14 mouse cellular contexts compared by ENCODE assay signal in the genomic region with DNA sequence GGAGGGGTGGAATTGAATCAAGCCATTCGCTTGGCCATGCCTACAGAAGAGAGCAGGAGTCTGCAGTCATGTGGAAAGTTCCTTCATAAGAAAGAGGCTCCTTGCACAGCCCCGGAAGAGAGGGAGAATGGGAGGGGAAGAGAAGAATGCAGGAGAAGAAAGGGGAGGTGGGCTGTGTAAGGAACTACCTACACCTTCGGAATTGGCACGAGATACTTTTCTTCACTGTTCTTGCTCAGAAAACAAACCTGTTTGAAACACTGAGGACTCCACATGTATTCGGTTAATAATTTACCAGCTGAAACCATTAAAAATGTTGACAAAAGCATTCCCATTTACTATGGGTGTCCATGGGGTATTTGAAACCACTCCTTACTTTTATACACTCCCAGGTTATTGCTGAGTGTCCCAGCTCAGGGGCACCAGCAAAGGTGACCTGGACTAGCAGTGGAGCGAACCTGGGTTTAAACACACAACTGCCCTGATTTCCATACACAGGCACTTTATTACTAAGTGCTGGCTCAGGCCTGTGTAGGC.
DNase-seq lines count a peak whose midpoint lies in the region; ATAC-seq and TF ChIP-seq lines count a peak whose summit lies in the region.
"Had no signal": no experiment of that assay in that cellular context is flagged by ENCODE, and none has a peak within 500 bp of the region (broad histone marks: within the 10 kb centered on the region; RNA-seq: fewer than 3 reads in every experiment).

No protein-coding gene starts in this region.

- H3K9me3 ChIP-seq in intestine, embryonic 14.5 days (ENCODE audit: control insufficient read depth, low read length): no peaks in the 10 kb centered on the region
- no peaks in the 10 kb centered on the region for H3K9me3 ChIP-seq in kidney, embryonic 14.5 days (ENCODE audit: control insufficient read depth, low read length)
- H3K9me3 ChIP-seq in liver, embryonic 16.5 days (replicated peaks; ENCODE audit: control insufficient read depth, low read length): no peaks in the 10 kb centered on the region
- H3K9me3 ChIP-seq: forebrain, embryonic 13.5 days; hindbrain, embryonic 10.5 days; limb, embryonic 10.5 days had no signal

- peak overlapping the region; percentile 44; the same call in 1 of the 2 replicates for H3K27ac ChIP-seq in intestine, embryonic 14.5 days (ENCODE audit: low read depth)
- peak overlapping the region; percentile 42; the same call in 1 of the 2 replicates for H3K27ac ChIP-seq in kidney, embryonic 14.5 days (ENCODE audit: low read depth, low read length)
- no peak overlapping the region for H3K27ac ChIP-seq in liver, embryonic 16.5 days (ENCODE audit: low read length)
- H3K27ac ChIP-seq: forebrain, embryonic 13.5 days; hindbrain, embryonic 10.5 days; limb, embryonic 10.5 days had no signal

- in situ Hi-C loops in Patski (cut with MboI; ENCODE audit: low pct_unique_long_range_greater_than_20kb): no loop called here

- CTCF ChIA-PET in Patski (lab: Charles Lee): no interaction called here

- H3K4me3 ChIP-seq in intestine, embryonic 14.5 days (ENCODE audit: low read depth, low read length): no peak overlapping the region
- H3K4me3 ChIP-seq in kidney, embryonic 14.5 days (ENCODE audit: low read length): no peak overlapping the region
- no peak overlapping the region for H3K4me3 ChIP-seq in liver, embryonic 16.5 days (ENCODE audit: low read depth, low read length)
- H3K4me3 ChIP-seq: forebrain, embryonic 13.5 days; hindbrain, embryonic 10.5 days; limb, embryonic 10.5 days had no signal

- TF ChIP-seq CTCF in Patski (IDR thresholded peaks at IDR 0.05): no peak

- ATAC-seq in Patski: peak; percentile 22
- peak; percentile 83 for ATAC-seq in intestine, embryonic 14.5 days (replicated peaks; ENCODE audit: low FRiP score, low TSS enrichment, low read depth)
- ATAC-seq in kidney, embryonic 14.5 days (ENCODE audit: low FRiP score, low TSS enrichment): peak; percentile 83
- 0 out of 2 replicates have a peak, but pooled peaks have one; percentile 35 for ATAC-seq in liver, embryonic 16.5 days (ENCODE audit: low read depth)
- ATAC-seq in megakaryocyte progenitor cell, adult 5-6 weeks (replicated peaks; ENCODE audit: poor library complexity): no peak
- no peak for ATAC-seq in erythroid progenitor cell, adult 5-6 weeks (replicated peaks; ENCODE audit: low FRiP score, poor library complexity, severe bottlenecking)
- ATAC-seq: forebrain, embryonic 13.5 days had no signal

- peak; percentile 35 for DNase-seq in Patski (ENCODE audit: low read depth, low spot score)
- peak; percentile 58 for DNase-seq in intestine, embryonic 14.5 days (ENCODE audit: low spot score)
- DNase-seq in c-Kit-positive CD71-positive TER-119-positive erythroid progenitor cells, embryonic 14.5 days (ENCODE audit: low spot score): no peak
- DNase-seq: adrenal gland, postnatal 14 days; cerebellum, adult 9-10 months; layer of hippocampus, postnatal 36 days had no signal

- H3K4me2 ChIP-seq in intestine, embryonic 14.5 days (ENCODE audit: low read length): no peak overlapping the region
- no peak overlapping the region for H3K4me2 ChIP-seq in kidney, embryonic 14.5 days (replicated peaks; ENCODE audit: low read depth, low read length)
- H3K4me2 ChIP-seq in liver, embryonic 16.5 days (ENCODE audit: low read depth, low read length): no peak overlapping the region
- H3K4me2 ChIP-seq: forebrain, embryonic 13.5 days; midbrain, embryonic 11.5 days had no signal

- POLR2A ChIA-PET in Patski (lab: Charles Lee): interaction anchor here (0.6 kb wide), 1 partner anchor 189 kb away, joined by 11 read pairs; no protein-coding TSS in a partner anchor

- H3K27me3 ChIP-seq in Patski: no peaks in the 10 kb centered on the region
- H3K27me3 ChIP-seq in intestine, embryonic 14.5 days (replicated peaks; ENCODE audit: control insufficient read depth, insufficient read depth, low read length): no peaks in the 10 kb centered on the region
- H3K27me3 ChIP-seq in kidney, embryonic 14.5 days (ENCODE audit: control insufficient read depth, insufficient read depth, low read length): no peaks in the 10 kb centered on the region
- no peaks in the 10 kb centered on the region for H3K27me3 ChIP-seq in liver, embryonic 16.5 days (ENCODE audit: control insufficient read depth, insufficient read depth, low read depth, low read length)
- H3K27me3 ChIP-seq: forebrain, embryonic 13.5 days had no signal

- no peak overlapping the region for H3K9ac ChIP-seq in intestine, embryonic 14.5 days (ENCODE audit: low read length)
- H3K9ac ChIP-seq in kidney, embryonic 14.5 days (ENCODE audit: low read depth, low read length): no peak overlapping the region
- H3K9ac ChIP-seq in liver, embryonic 16.5 days (ENCODE audit: low read depth, low read length): no peak overlapping the region
- H3K9ac ChIP-seq: forebrain, embryonic 13.5 days had no signal

- H3K36me3 ChIP-seq in intestine, embryonic 14.5 days (ENCODE audit: control insufficient read depth, insufficient read depth, low read length): no peaks in the 10 kb centered on the region
- no peaks in the 10 kb centered on the region for H3K36me3 ChIP-seq in kidney, embryonic 14.5 days (ENCODE audit: control insufficient read depth, insufficient read depth, low read length)
- no peaks in the 10 kb centered on the region for H3K36me3 ChIP-seq in liver, embryonic 16.5 days (ENCODE audit: control insufficient read depth, insufficient read depth)
- H3K36me3 ChIP-seq: hindbrain, embryonic 10.5 days; limb, embryonic 10.5 days had no signal

- 68% methylated on average over 6 of the region's 6 CpGs for WGBS in intestine, embryonic 14.5 days
- 62% methylated on average over 6 of the region's 6 CpGs for WGBS in kidney, embryonic 14.5 days
- 63% methylated on average over 6 of the region's 6 CpGs for WGBS in liver, embryonic 16.5 days (ENCODE audit: insufficient replicate concordance)

- 0 out of 2 replicates have a peak, but pooled peaks cover 1% of the 10 kb centered on the region for H3K4me1 ChIP-seq in intestine, embryonic 14.5 days (replicated peaks; ENCODE audit: control insufficient read depth, insufficient read depth, low read length)
- no peaks in the 10 kb centered on the region for H3K4me1 ChIP-seq in kidney, embryonic 14.5 days (ENCODE audit: control insufficient read depth, insufficient read depth, low read length)
- H3K4me1 ChIP-seq in liver, embryonic 16.5 days (ENCODE audit: control insufficient read depth, low read depth, low read length): peaks cover 4% of the 10 kb centered on the region
- H3K4me1 ChIP-seq: forebrain, embryonic 13.5 days; hindbrain, embryonic 10.5 days had no signal

Comparison
In these comparisons a context has a peak if more than half of its experiments do, and no peak if none do; other contexts are left out.
1. ATAC-seq: peak in Patski (single experiment), intestine, embryonic 14.5 days (single experiment), kidney, embryonic 14.5 days (single experiment) and liver, embryonic 16.5 days (single experiment); none in megakaryocyte progenitor cell, adult 5-6 weeks (single experiment) and erythroid progenitor cell, adult 5-6 weeks (single experiment).